Mouse (Mus musculus): ENCODE measurements around the gene Gm8298. TPM values are rescaled to one million over a fixed set of nuclear protein-coding genes. Genes with fewer than 3 reads are reported as not detected.

The Gm8298 gene
- polyA plus RNA-seq, 1 experiment from 2014 or later, result not detected

Other genes with a start within 250 kb of the Gm8298 start
- gene Gm5538, start 131.3 kb upstream of the Gm8298 start, polyA plus RNA-seq (2014; fragmentation: Nextera tagmentation; extraction: Ambion mirVana), result not detected in 2 replicates
- gene C130079G13Rik, start 64.2 kb downstream of the Gm8298 start, polyA plus RNA-seq (2014; fragmentation: Nextera tagmentation; extraction: Ambion mirVana), result not detected in 2 replicates
- not detected in 2 replicates for gene Aadacl2, start 145.7 kb downstream of the Gm8298 start, polyA plus RNA-seq (2014; fragmentation: Nextera tagmentation; extraction: Ambion mirVana)
- not detected in 2 replicates for gene Aadac, start 164.7 kb downstream of the Gm8298 start, polyA plus RNA-seq (2014; fragmentation: Nextera tagmentation; extraction: Ambion mirVana)
- gene Sucnr1, start 220.8 kb downstream of the Gm8298 start, polyA plus RNA-seq (2014; fragmentation: Nextera tagmentation; extraction: Ambion mirVana), result 0.21 TPM in 1 of 2 replicates, not detected in the other

All from limb, embryonic 11.5 days (tissue).